Mouse (Mus musculus) frontal cortex, postnatal 10 days (tissue): ENCODE measurements around the gene Sv2c.

Experiments used
- DNase-seq, 2 experiments: peaks; one replicate each; pipeline ENCODE4 v3.0.0; 2022; ENCODE audit warnings: low spot score in 2 of 2, mixed read lengths in 1 of 2

The Sv2c gene

DNA sequence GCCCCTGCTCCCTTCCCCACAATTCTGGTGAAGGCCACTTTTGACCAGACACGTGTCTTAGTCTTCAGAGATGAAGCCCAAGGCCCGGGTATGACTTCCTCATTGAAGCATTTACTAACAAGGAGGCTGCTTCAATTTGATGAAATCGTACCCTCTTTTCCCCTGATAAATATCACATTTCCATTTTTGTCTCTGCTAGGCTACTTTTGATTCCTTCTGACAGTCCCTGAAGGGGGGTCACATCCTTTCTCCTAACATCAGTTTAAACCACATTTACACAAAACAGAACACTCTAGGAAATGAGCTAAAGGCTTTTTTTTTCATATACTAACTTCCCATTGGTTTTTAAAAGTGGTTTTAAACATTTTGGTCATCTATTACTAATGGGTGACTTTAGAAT, 79.6 kb downstream of the Sv2c start:
- DNase-seq: no peak

DNA sequence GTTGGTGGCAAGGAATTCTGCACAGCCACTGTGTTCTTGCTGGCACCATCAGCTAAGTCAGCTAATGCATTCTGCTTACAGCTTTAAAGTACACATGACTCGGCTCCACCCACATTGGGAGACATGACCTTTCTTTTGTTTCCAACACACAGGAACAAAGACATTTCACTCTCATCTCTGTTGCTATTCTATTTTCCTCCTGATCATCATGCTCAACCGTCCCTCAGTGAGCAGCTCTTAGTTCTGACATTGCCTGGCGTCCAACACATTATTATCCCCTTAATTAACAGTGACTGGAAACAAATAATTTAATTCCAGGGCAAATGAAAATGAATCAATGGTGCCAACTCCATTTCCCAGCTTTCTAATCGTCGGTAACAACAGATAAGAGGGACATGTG, 87.0 kb downstream of the Sv2c start:
- no peak for DNase-seq

DNA sequence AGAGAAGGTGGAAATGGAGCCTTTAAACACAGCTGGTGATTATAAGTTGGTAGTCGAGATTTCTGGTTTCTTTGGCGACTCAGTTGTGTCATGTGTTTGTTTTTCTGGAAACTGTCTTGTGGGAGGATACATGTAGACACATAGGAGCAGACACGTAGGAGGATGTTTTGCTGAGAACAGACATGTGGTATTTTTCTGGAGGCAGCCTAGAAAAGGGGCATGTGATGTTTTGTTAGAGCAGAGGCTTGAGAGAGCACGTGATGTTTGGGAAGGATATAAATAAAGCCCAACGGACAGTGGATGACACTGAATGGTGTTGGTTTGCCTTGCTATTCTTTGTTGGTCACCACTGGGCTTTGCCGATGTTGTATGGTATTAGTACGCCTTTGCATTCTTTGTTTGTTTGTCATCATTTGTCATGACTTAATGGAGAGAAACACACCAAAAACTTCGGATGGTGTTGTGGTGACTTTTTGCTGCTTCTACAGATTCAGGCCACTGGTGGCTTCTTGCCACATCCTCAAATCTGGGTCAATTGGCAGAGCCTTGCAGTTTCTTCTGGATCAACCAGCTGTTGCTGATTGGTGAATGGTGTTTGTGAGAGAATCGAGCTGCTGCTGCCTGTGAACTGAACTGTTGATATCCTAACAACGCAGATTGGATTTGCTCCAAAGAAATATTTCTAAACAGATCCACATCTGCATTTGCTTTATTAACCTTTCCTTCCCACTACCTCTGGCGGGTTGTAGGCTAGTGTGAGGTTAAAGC, 91.9 kb downstream of the Sv2c start:
- no peak for DNase-seq

DNA sequence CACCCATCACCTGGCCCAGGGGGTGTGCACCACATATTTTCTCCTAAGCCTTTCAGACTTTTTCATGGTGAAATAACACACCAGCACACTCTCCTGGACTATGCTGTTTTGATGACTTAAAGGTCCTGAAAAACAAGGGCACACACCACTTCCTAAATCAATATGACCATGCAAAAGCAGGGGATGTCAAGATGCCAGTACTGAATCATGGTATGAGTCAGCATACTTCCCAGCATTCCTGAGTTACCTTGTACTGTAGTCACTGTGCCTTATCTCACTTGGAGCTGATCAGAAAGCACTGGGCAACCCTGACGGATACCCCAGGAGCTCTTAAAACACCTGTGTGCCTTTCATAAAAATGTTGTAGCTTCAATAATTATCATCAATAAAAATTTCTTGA, 92.8 kb downstream of the Sv2c start:
- DNase-seq: no peak

DNA sequence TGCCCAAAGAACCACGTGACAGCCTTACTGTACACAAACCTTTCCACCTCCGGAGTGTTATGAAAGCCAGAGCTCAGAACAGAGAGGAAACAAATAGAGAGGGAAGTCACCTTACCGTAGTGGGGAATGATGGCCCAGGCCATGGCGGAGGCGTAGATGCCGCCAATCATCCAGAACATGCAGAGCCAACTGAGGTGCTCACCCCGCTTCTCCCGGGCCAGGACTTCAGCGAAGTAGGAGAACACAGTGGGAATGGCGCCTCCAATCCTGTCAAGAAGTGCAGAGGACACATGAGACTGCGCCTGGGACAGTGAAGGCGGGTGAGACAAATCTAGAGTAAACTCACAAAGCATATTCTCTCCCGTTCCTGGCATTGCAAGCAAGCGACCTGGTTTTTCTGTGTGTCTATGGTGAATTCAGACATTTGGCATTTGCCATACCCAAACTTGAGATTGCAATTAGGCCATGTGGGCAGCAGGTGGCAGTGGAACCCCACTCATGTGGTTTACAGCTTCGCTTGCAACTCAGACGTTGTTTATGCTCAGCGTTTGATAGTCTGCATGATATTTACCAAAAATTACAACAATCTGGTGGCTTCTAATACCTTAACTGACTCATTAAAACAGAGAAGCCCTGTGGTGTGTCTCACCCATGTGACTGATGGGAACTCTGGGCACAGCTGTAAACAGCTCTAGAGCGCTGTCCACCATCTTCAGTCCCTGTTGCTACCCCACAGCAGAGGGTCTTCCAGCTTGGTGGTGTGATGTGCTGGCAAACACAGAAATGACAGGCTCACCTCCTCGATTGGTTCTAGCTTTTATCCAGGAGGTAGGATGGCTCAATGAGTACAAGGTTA, 101.8 kb downstream of the Sv2c start:
- DNase-seq: peak in 1 of 2 experiments; percentile 55

DNA sequence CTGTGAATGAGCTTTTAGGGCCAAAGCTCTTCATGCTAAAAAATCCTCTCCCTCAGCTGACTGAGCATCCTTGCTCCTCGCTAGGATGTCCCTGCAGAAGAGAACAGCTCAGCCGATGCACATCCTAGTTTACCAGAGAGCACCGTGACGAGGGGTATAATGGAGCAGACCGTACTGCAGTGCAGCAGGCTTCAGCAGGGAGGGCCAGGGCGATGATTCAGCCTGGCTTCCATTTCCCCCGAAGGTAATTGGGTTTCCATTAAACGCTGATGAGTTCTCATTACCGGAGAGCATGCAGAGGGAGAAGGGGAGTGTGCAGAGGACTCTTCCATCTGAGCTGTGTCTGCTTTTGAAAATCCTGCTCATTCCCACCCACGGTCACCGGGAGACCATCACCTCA, 108.5 kb downstream of the Sv2c start:
- no peak for DNase-seq

DNA sequence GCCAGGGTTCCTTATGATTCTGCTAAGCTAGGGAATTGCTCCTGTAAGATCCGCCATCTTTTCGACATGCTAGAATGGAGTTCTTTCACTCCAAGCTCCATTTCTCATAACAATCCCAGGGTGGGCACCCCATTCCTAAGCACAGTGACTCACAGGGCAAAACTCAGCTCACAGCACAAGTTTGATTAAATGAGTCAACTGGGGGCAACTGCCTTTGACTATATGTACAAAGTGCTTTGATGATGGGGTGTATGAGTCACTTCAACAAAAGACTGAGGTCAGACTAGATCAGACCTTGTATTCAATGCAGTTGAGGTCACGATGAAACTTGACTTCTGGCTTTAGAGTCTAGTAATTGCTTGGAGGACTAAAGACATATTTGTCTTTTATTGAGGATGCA, 116.9 kb downstream of the Sv2c start:
- no peak for DNase-seq

DNA sequence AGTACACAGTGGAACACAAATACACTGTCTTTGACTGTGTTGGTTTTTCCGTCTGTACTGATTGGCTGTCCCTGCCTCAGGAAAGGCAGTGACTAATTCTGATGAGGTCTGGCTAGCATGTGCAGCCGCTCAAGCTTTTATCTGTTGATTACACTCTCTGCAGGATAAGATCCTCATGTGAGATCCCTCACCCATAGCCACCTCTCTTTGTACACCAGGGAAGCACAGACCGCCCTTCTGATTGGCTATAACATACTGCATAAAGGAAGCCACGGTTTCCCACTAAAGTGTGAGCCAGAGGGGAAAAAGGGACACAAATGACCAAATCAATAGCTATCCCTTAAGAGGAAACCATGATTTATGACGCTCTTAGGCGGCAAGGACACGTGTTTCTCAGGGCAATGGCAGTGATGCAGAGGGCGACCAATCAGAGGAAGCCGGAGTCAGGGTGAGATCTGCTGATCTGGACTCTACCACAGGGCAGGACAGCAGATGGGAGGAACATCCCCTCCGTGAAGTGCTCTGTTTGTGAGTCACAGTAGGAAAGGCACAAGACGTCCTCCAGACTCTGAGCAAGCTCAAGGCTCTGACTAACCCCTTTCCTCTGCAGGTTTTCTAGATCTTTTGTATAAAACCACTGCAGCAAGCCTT, 121.4 kb downstream of the Sv2c start:
- DNase-seq: no peak

DNA sequence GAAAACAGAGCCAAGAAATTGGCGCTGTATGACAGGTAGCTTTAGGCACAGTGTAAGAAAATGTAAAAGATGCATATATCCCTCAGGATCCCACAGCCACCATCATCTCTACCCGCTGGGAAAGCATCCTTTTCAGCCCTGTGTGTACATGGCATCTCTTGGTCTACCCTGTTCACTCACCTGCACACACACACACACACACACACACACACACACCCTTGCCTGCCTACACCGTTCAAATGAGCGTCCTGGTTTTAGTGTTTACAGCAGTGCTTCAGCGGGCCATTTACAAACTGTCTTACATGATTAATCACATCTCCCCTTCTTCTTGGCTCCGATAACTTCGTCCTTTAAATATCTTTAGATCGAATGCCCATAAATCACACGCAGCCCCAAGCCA, 123.4 kb downstream of the Sv2c start:
- DNase-seq: no peak

DNA sequence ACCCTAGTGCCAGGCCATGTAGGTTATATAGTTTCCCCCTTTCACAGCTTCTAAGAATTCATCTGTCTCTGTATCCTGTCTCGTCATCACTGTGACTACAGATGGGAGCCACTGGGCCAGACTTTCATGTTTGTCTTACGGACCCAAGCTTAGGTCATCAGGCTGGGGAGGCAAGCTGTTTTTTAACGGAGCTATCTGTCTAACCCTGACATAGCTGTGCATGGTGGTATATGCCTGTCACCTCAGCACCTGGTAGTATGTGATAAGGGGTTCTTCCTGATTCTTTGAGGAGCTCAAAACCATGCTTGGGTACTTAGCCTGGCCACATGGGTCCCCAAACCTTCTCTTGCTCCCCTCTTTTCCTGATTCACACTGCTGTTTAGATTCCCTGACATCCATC, 124.2 kb downstream of the Sv2c start:
- no peak for DNase-seq

DNA sequence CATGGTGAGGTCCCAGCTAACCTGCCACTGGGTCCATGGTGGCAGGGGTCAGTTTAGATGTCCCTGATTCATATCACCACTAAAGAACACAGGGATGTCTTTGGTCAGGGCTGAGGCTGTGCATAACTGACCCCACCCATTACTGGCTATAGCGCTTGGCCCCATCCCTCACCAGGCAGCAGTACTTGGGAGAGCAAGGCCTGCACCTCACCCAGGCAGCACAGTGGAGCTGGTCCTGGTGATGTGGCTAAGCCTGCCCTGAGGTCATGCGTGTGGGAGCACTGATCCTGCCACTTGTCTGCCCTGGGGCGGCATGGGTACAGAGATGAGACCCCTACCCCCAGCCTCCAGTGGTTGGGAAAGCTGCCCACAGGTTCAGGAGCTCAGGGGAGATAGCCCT, 128.8 kb downstream of the Sv2c start:
- DNase-seq: no peak

DNA sequence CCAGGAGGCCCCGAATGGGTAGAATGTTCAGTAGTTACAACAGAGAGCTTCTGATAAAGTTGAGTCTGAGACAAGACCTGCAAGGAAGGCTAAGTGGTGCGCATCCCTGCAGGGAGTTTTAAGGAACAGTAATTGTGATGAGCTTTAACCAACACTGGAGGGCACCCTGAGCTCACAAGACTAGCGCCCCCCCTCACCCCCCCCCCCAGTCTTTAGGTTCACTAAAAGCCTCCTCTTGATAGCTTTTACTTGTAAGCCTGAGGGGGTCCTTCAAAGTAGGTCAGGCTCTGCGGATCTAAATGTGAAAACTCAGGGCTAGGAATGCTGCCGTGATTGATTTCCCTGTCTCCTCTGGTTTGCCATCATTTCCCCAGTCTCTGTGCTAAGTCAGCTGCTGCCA, 129.9 kb downstream of the Sv2c start:
- no peak for DNase-seq

DNA sequence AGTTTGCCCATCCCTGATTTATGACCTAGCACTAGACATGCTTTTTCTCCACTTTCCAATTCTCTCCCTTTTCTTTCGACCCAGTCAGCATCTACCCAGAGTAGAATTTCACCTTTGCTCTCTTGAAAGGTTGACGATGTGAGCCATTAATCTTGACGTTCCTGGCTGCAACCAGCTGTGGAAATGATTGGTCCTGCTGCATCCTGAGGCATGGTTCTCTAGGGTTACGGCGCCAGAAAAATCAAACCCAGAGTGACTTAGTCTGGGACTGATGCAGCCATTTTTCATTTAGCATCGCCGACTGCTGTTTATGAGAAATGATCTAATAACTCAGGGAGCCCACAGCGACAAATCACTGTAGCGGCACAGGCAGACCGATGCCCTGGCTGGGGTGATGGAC, 133.0 kb downstream of the Sv2c start:
- DNase-seq: no peak

DNA sequence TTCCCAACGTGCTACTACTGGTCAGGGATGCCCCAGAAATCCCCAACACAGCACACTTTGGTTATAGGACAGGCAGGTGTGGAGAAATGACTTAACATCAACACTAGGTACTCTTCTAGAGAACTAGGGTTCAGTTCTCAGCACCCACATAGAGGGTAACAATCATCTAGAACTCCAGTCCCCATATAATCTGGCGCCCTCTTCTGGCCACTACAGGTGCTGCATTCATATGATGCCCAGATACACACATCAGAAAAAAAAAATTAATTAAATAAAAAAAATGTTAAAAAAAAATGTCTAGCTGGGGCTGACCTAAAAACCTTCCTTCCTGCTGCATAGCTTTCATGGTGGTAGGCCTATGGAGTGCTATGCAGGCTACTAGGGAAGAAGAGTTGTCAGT, 135.1 kb downstream of the Sv2c start:
- DNase-seq: no peak

DNA sequence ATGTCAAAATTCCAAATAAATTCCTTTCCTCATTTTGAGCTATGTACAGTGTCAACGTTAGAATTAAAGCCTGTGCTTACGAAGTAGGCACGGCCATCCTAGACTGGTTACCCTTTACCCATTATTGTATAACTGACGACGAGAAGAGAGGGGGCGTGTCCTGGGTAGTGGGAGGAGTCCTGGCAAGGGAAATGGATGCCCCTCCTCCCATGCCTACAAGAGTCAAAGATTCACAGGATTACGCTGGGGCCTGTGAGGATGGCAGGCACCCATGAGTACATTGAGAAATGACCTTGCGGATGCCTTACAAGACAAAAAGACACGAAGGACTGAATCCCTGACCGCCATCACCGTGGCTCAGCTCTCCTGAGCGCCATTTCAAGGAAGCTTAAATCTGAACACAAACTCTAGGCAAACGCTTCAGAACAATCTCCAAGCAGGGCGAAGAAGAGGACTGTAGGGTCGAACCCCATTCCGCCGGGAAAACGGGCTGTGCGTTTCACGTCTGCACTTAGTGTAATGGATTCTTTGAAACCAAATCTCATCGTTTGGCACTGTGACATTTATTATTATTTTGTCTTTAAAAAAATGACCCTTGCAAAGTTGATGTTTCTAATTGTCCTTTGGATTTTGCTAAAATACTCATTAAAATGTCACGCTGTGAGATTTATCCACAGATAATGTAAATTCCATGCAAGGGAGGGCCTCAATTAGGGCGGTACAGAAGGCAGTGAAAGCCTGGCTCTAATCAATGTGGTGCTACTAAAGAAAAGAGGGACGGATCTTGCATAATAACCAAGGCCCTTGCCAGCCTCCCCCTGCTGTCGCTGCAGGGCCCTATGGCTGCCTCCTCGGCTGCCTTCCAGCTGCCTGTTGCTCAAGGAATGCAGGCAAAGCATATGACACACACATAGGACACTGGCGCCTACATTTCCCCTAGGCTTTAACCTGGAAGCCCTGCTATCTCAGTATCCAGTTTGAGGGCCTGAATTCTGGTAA, 137.4 kb downstream of the Sv2c start:
- peak in 1 of 2 experiments; percentile 20 for DNase-seq

DNA sequence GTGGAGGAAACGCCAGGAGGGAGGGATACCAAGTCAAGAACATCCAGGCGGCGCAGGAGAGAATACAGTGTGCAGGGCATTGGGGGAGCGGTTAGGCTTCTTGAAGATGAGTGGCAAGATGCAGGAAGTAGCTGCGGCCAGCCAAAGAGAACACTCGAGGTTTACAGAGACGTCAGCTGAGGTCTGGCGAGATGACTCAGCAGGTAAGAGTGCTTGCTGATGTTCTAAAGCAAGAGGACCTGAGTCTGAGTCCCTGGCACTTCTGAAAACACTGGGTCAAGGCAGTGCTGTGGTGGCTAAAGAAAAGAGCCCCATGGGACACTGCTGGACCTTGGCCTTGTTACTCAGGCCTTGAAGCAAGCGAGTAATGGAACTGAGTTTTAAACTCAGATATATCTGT, 144.2 kb downstream of the Sv2c start:
- DNase-seq: no peak

DNA sequence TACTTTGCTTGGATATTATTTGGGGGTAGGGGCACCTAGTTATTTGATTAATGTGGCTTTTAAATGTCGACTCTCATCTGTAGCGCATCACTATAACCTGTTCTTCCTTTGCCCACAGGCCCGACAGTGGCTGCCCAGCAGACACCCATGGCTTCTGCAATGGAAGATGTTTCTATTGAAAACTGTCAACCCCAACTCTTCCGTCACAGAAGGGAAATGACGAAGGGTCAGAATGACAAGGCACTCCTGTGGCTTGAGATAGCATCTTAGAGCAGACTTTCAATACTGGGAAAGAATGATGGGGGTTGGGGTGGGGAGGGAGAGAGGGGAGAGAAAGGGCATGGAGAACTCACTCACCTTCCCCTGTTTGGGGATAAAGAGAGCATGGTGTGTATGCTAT, 145.2 kb downstream of the Sv2c start:
- DNase-seq: no peak

DNA sequence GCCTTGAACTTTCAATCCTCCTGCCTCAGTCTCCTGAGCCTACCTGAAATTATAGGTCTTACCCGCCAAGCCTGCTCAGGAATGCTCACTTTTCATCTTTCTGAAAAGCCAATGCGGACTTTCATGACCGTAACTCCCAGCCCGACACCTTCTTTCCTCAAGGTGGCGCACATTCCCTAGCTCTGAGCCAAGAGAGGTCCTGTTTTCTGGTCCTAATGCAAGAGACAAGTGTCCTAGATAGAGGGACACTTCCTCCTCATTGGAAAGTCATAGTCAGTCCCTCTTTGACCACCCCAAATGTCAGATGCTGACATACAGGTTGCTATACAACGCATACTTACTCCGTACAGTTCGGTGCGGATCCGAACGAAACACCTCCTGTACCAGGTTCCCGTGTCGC, 146.0 kb downstream of the Sv2c start:
- DNase-seq: no peak

DNA sequence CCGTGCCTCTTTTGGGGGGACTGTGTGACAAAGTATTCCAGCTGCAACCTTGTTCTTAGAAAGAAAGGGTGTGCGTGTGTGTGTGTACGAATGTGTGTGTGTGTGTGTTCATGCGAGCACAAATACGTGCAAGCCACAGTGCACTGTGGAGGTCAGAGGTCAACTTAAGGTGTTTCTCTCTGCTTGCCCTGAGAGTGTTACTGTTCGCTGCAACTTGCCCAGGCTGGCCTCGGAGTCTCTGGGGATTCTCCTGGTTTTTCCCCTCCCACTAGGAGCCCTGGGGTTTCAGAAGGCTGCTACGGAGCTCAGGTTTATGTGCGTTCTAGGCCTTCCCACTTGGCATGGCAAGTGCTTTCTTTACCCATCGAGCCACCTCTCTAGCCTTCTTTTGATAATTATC, 157.2 kb downstream of the Sv2c start:
- no peak for DNase-seq

DNA sequence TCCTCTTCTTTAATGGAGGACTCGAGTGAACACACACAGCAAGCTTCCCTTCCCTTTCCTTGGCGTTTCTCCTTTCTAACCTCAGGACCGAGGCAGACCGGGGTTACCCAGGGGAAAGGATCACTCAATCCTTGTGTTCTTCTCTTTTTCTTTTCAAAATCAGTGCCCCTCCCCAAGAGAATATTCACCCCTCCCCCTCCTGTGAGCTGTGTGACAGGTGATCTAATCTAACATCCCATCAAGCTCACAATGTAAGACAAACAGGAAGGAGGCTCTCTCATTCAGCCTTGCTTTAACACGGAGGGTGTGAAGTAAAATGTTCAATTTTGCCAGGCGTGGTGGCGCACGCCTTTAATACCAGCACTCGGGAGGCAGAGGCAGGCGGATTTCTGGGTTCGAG, 158.3 kb downstream of the Sv2c start:
- DNase-seq: no peak

DNA sequence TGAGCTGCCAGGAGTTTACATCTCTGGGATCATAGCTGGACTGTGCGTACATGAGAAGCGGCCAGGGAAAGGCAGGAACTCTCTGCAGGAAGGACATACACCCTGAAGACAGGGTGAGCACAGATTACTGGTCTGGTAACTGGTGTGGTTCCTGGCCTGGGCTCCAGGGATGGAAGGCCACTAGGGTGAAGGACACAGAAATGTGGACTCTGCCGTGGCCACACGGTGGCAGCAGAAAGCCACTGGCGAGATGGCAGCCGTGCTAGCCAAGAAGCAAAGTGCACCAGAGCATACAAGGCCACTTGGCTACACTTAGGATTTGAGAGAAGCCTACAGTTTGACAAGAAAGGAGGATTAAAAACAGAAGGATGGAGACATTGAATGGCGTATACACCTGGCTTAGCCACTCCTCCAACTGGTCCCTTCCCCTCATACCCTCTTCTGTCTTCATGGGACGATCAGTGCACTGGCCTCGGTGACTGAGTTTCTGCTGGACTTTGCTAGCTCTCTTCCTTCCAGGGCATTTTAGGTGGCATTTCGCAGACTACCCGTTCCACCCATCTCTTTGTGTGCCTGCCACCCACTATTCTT, 158.9 kb downstream of the Sv2c start:
- peak in 1 of 2 experiments; percentile 63 for DNase-seq
